Mouse (Mus musculus): ENCODE data around the gene Xrcc5. TPM values are rescaled to one million over a fixed set of nuclear protein-coding genes. Genes with fewer than 3 reads are reported as not detected.

The Xrcc5 gene
- total and polyA plus RNA-seq, 3 experiments = 32.7 to 47.2 TPM; not detected in 1

DNA sequence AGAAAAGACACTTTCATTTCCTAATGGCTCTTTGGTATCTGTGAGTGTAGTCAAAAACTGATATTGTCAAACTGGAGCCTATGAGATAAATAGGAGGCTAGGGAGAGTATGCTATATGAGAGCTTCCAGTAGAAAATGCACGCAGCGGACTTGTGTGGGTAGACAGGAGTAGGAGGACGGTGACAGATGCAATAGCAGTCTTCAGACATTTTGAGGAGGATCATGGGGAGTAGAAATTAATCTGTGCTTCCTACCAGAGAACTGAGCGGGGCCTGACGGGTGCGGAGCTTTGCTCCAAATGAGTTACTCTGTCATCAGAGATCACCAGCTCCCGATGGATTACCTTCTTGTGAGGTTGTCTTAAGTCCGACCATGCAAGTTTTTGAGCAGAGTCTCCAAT lies 29.6 kb downstream of the Xrcc5 start:
- no peaks in the 10 kb centered on the region for H3K9me3 ChIP-seq (replicated peaks; ENCODE audit: insufficient read depth, low read length)
- no peak for DNase-seq (ENCODE audit: low read depth, low spot score)
- peaks cover 0 to 4% of the 10 kb centered on the region in 2 experiments; a peak in 2 of 4 replicates for H3K36me3 ChIP-seq (ENCODE audit: control insufficient read depth in 1 of 2, insufficient read depth in 2 of 2, low read length in 2 of 2)
- no peak for TF ChIP-seq ETS1 (IDR thresholded peaks at IDR 0.05; ENCODE audit: low read depth, low read length)
- no peak for TF ChIP-seq RAD21 (IDR thresholded peaks at IDR 0.05; ENCODE audit: low read depth, low read length)
- no peak for TF ChIP-seq ZNF384 (IDR thresholded peaks at IDR 0.05; ENCODE audit: low read depth, low read length)
- TF ChIP-seq ZKSCAN1 (IDR thresholded peaks at IDR 0.05; ENCODE audit: low read depth, low read length) = no peak
- TF ChIP-seq GABPA (IDR thresholded peaks at IDR 0.05; ENCODE audit: low read depth, low read length) = no peak
- no peak for TF ChIP-seq TBP (IDR thresholded peaks at IDR 0.05; ENCODE audit: low read depth, low read length)
- no peak for TF ChIP-seq HCFC1 (IDR thresholded peaks at IDR 0.05; ENCODE audit: low read depth, low read length)
- TF ChIP-seq POLR2A (IDR thresholded peaks at IDR 0.05; ENCODE audit: control insufficient read depth in 1 of 2, insufficient read depth in 1 of 2, low read depth in 1 of 2, low read length in 2 of 2, poor library complexity in 1 of 2) = no peak
- no peak for TF ChIP-seq MYB (IDR thresholded peaks at IDR 0.05; ENCODE audit: low read depth, low read length)
- no peak for TF ChIP-seq ELF1 (IDR thresholded peaks at IDR 0.05; ENCODE audit: low read depth, low read length)
- H3K79me2 ChIP-seq (ENCODE audit: control insufficient read depth, insufficient read depth, low read length, poor library complexity) = no peaks in the 10 kb centered on the region
- no peak overlapping the region for H3K27ac ChIP-seq (ENCODE audit: control insufficient read depth, low read depth, low read length)
- no peak overlapping the region for H3K4me3 ChIP-seq (ENCODE audit: control insufficient read depth in 1 of 2, insufficient read depth in 1 of 2, low read depth in 2 of 2, low read length in 2 of 2)
- H3K4me1 ChIP-seq (ENCODE audit: control insufficient read depth in 1 of 2, insufficient read depth in 2 of 2, low read length in 2 of 2) = no peaks in the 10 kb centered on the region
- no peak overlapping the region for H3K9ac ChIP-seq (ENCODE audit: control insufficient read depth, low read depth, low read length, poor library complexity, severe bottlenecking)
- H3K27me3 ChIP-seq (ENCODE audit: control insufficient read depth in 1 of 2, insufficient read depth in 2 of 2, low read length in 2 of 2) = no peaks in the 10 kb centered on the region

DNA sequence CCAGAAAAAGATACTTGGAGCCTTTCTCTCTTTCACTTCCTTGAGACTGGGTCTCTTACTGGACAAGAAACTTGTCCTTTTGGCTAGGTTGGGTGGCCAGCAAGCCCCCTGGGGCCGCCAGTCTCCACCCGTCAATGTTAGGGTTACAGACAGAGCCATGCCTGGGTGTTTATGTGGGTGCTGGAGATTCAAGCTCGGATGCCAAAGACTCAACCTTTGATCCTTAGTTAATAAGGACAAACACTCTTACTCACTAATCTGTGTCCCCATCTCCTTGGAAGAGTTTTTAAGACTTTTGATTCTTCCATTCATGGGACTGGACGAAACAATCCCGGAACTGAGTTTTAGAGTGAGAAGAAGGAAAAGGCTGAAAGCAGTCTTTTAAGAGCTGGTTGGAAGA lies 31.1 kb downstream of the Xrcc5 start:
- Histone ChIP-seq H3K27ac (ENCODE audit: control insufficient read depth, low read depth, low read length) (no peak overlapping the region), H3K36me3 (ENCODE audit: control insufficient read depth in 1 of 2, insufficient read depth in 2 of 2, low read length in 2 of 2) (peaks cover 0 to 6% of the 10 kb centered on the region in 2 experiments; a peak in 2 of 4 replicates), H3K4me1 (ENCODE audit: control insufficient read depth in 1 of 2, insufficient read depth in 2 of 2, low read length in 2 of 2) (no peaks in the 10 kb centered on the region), H3K79me2 (ENCODE audit: control insufficient read depth, insufficient read depth, low read length, poor library complexity) (no peaks in the 10 kb centered on the region), H3K9ac (ENCODE audit: control insufficient read depth, low read depth, low read length, poor library complexity, severe bottlenecking) (no peak overlapping the region), H3K4me3 (ENCODE audit: control insufficient read depth in 1 of 2, insufficient read depth in 1 of 2, low read depth in 2 of 2, low read length in 2 of 2) (no peak overlapping the region), H3K9me3 (replicated peaks; ENCODE audit: insufficient read depth, low read length) (no peaks in the 10 kb centered on the region), H3K27me3 (ENCODE audit: control insufficient read depth in 1 of 2, insufficient read depth in 2 of 2, low read length in 2 of 2) (no peaks in the 10 kb centered on the region)
- DNase-seq (ENCODE audit: low read depth, low spot score) = no peak
- no peak for TF ChIP-seq CHD1 (IDR thresholded peaks at IDR 0.05; ENCODE audit: low read depth, low read length)

DNA sequence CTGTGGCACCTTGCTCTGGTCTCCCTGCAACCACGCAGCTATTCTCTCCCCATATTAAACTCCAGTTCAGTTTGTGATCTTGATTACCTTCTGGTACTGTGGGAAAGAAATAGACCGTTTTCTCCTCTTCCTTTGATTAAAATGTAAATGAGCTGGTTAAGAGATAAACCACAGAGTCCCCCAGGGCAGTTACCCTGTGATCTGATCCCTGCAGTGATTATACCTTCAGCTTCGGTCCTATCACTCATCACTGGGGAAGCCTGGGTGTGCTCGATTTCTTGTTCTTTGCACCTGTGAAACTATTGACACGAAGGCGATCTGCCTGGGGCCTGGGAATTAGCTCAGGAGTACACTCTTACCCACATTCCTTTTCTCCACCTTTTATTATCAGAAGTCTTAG lies 40.7 kb downstream of the Xrcc5 start:
- H3K4me1 ChIP-seq (ENCODE audit: control insufficient read depth in 1 of 2, insufficient read depth in 2 of 2, low read length in 2 of 2) = peaks cover 0 to 4% of the 10 kb centered on the region in 2 experiments; a peak in 2 of 4 replicates
- DNase-seq (ENCODE audit: low read depth, low spot score) = peak; percentile 20
- H3K79me2 ChIP-seq (ENCODE audit: control insufficient read depth, insufficient read depth, low read length, poor library complexity) = no peaks in the 10 kb centered on the region
- H3K27ac ChIP-seq (ENCODE audit: control insufficient read depth, low read depth, low read length) = no peak overlapping the region
- peaks cover 6% of the 10 kb centered on the region in 2 experiments; a peak in 3 of 4 replicates for H3K36me3 ChIP-seq (ENCODE audit: control insufficient read depth in 1 of 2, insufficient read depth in 2 of 2, low read length in 2 of 2)
- H3K9me3 ChIP-seq (replicated peaks; ENCODE audit: insufficient read depth, low read length) = no peaks in the 10 kb centered on the region
- no peaks in the 10 kb centered on the region for H3K27me3 ChIP-seq (ENCODE audit: control insufficient read depth in 1 of 2, insufficient read depth in 2 of 2, low read length in 2 of 2)
- H3K9ac ChIP-seq (ENCODE audit: control insufficient read depth, low read depth, low read length, poor library complexity, severe bottlenecking) = no peak overlapping the region
- no peak overlapping the region for H3K4me3 ChIP-seq (ENCODE audit: control insufficient read depth in 1 of 2, insufficient read depth in 1 of 2, low read depth in 2 of 2, low read length in 2 of 2)
- TF ChIP-seq GATA1 (IDR thresholded peaks at IDR 0.05; ENCODE audit: low read depth, low read length) = peak; percentile 39; the same call in 1 of the 2 replicates
- peak; percentile 48 to 84; a peak in 3 of 4 replicates for TF ChIP-seq EP300 (IDR thresholded peaks at IDR 0.05; ENCODE audit: low read depth in 1 of 2, low read length in 2 of 2)
- peak; percentile 59 for TF ChIP-seq MYB (IDR thresholded peaks at IDR 0.05; ENCODE audit: low read depth, low read length)
- peak; percentile 68; the same call in 1 of the 2 replicates for TF ChIP-seq TCF12 (IDR thresholded peaks at IDR 0.05; ENCODE audit: low read depth, low read length)
- peak; percentile 20; the same call in 1 of the 2 replicates for TF ChIP-seq ETS1 (IDR thresholded peaks at IDR 0.05; ENCODE audit: low read depth, low read length)
- no peak for TF ChIP-seq JUND (IDR thresholded peaks at IDR 0.05; ENCODE audit: low read depth, low read length)
- TF ChIP-seq MAFK (IDR thresholded peaks at IDR 0.05; ENCODE audit: borderline replicate concordance, low read depth, low read length) = peak; percentile 21; the same call in 1 of the 2 replicates
- no peak for TF ChIP-seq MEF2A (IDR thresholded peaks at IDR 0.05; ENCODE audit: extremely low read depth, insufficient replicate concordance, low read depth, low read length, poor library complexity, severe bottlenecking)
- TF ChIP-seq RCOR1 (IDR thresholded peaks at IDR 0.05; ENCODE audit: low read depth, low read length) = peak; percentile 92

All from MEL (cell line).